In genomic region chr16:38452442-38453202, GRCm38 (mm10) we compare ENCODE assay signal across 7 mouse cellular contexts. TPM values are rescaled to one million over a fixed set of nuclear protein-coding genes. Genes with fewer than 3 reads are reported as not detected.
DNase-seq lines count a peak whose midpoint lies in the region; ATAC-seq lines count a peak whose summit lies in the region.

TSS of gene Adprh (minus strand) at chr16:38452703.

- DNase-seq in adrenal gland, adult 18-20 months (ENCODE audit: low spot score in 2 of 2), result peak; percentile 92 to 93
- DNase-seq in embryo, embryonic 11 days, result peak; percentile 95
- peak; percentile 89 to 92 for DNase-seq in gastrocnemius, postnatal 36 days
- DNase-seq in left cerebral cortex, postnatal 25 days (ENCODE audit: low spot score in 2 of 2), result peak; percentile 90 to 92
- peak; percentile 90 for DNase-seq in midbrain, embryonic 10.5 days (ENCODE audit: low spot score)
- DNase-seq in right cerebral cortex, postnatal 4 days, result peak; percentile 83

- peaks cover 8% of the 10 kb centered on the region; the same call in 1 of the 2 replicates for H3K4me1 ChIP-seq in intestine, embryonic 15.5 days (replicated peaks)
- H3K4me1 ChIP-seq in midbrain, embryonic 10.5 days, result peaks cover 24% of the 10 kb centered on the region

- H3K4me2 ChIP-seq in intestine, embryonic 15.5 days (replicated peaks), result peak within 1 kb of the TSS; percentile 80

- peak; percentile 99 for ATAC-seq in intestine, embryonic 15.5 days

- H3K9ac ChIP-seq in intestine, embryonic 15.5 days, result peak within 1 kb of the TSS; percentile 96

- H3K27me3 ChIP-seq in intestine, embryonic 15.5 days (replicated peaks), result no peaks in the 10 kb centered on the region
- no peaks in the 10 kb centered on the region for H3K27me3 ChIP-seq in midbrain, embryonic 10.5 days (ENCODE audit: low read depth, poor library complexity, severe bottlenecking)

- no peaks in the 10 kb centered on the region; the same call in 1 of the 2 replicates for H3K36me3 ChIP-seq in intestine, embryonic 15.5 days
- H3K36me3 ChIP-seq in midbrain, embryonic 10.5 days, result peaks cover 32% of the 10 kb centered on the region

- WGBS in intestine, embryonic 15.5 days, result under 1% methylated on average over 59 of the region's 61 CpGs
- WGBS in midbrain, embryonic 10.5 days, result 1% methylated on average over 60 of the region's 61 CpGs

- intact Hi-C loops in gastrocnemius, postnatal 36 days (cut with DNase I), result no loop called here
- intact Hi-C loops in left cerebral cortex, postnatal 25 days (cut with DNase I), result loop anchor here (2.0 kb wide), 2 partner anchors 86 to 106 kb away; partner anchors contain the start of genes Cox17 and Gm21987

- no peaks in the 10 kb centered on the region for H3K9me3 ChIP-seq in intestine, embryonic 15.5 days
- no peaks in the 10 kb centered on the region for H3K9me3 ChIP-seq in midbrain, embryonic 10.5 days (replicated peaks)

- peak within 1 kb of the TSS; percentile 76 for H3K4me3 ChIP-seq in intestine, embryonic 15.5 days (replicated peaks)
- peak within 1 kb of the TSS; percentile 88 for H3K4me3 ChIP-seq in midbrain, embryonic 10.5 days

- peak within 1 kb of the TSS; percentile 94 for H3K27ac ChIP-seq in intestine, embryonic 15.5 days
- H3K27ac ChIP-seq in midbrain, embryonic 10.5 days (replicated peaks), result peak within 1 kb of the TSS; percentile 97

RNA-seq across cellular contexts. Expression of gene Adprh, which starts in this region (rescaled TPM):
- 10 to 100 TPM; 32.8 to 39.6 TPM for total RNA-seq in adrenal gland, adult 18-20 months (2021)
- total RNA-seq in gastrocnemius, postnatal 36 days (2021), result 10 to 100 TPM; 15.7 to 17.7 TPM
- polyA plus RNA-seq in intestine, embryonic 15.5 days (2015; fragmentation: Nextera tagmentation; extraction: Ambion mirVana), result 83.4 and 84.7 TPM in 2 replicates
- total RNA-seq in left cerebral cortex, postnatal 25 days (2021), result 10 to 100 TPM; 58.3 to 61.1 TPM
- 144 and 150 TPM in 2 replicates for polyA plus RNA-seq in midbrain, embryonic 10.5 days (2016; fragmentation: Nextera tagmentation; extraction: Ambion mirVana)

Comparison
In these comparisons a context has a peak if more than half of its experiments do, and no peak if none do; other contexts are left out.
1. Peak in every context shown above with its lines: DNase-seq, ATAC-seq, H3K4me3 ChIP-seq and H3K27ac ChIP-seq.